Mouse (Mus musculus): ENCODE measurements around the gene Gpnmb.

GRCm38 (mm10) chr6:49032783-49033182 lies 3.6 kb upstream of the Gpnmb start:
- TF ChIP-seq CTCF (IDR thresholded peaks at IDR 0.05; ENCODE audit: low read depth) (no peak), EP300 (IDR thresholded peaks at IDR 0.05; ENCODE audit: low read depth) (no peak)
